In genomic region chr12:110667466-110668077, GRCm38 (mm10) we compare ENCODE assay signal across 20 mouse cellular contexts. TPM values are rescaled to one million over a fixed set of nuclear protein-coding genes. Genes with fewer than 3 reads are reported as not detected.
DNase-seq lines count a peak whose midpoint lies in the region; ATAC-seq and TF ChIP-seq lines count a peak whose summit lies in the region.
"Had no signal": no experiment of that assay in that cellular context is flagged by ENCODE, and none has a peak within 500 bp of the region (broad histone marks: within the 10 kb centered on the region; RNA-seq: fewer than 3 reads in every experiment).

No protein-coding gene starts in this region.

- H3K4me1 ChIP-seq in kidney, embryonic 15.5 days: no peaks in the 10 kb centered on the region
- H3K4me1 ChIP-seq in stomach, postnatal 0 days (replicated peaks; ENCODE audit: control insufficient read depth, insufficient read depth): no peaks in the 10 kb centered on the region
- H3K4me1 ChIP-seq: hindbrain, embryonic 15.5 days; liver, embryonic 12.5 days had no signal

- no peak overlapping the region for H3K4me3 ChIP-seq in kidney, embryonic 15.5 days (replicated peaks)
- no peak overlapping the region for H3K4me3 ChIP-seq in stomach, postnatal 0 days (ENCODE audit: low read depth, low read length)
- H3K4me3 ChIP-seq: hindbrain, embryonic 15.5 days; liver, embryonic 12.5 days had no signal

- no peaks in the 10 kb centered on the region for H3K27me3 ChIP-seq in kidney, embryonic 15.5 days
- H3K27me3 ChIP-seq in stomach, postnatal 0 days (ENCODE audit: control insufficient read depth, insufficient read depth, low read length): no peaks in the 10 kb centered on the region
- H3K27me3 ChIP-seq: hindbrain, embryonic 15.5 days; liver, embryonic 12.5 days had no signal

- no peak overlapping the region for H3K27ac ChIP-seq in kidney, embryonic 15.5 days
- H3K27ac ChIP-seq in stomach, postnatal 0 days (replicated peaks): no peak overlapping the region
- H3K27ac ChIP-seq: hindbrain, embryonic 15.5 days; liver, embryonic 12.5 days had no signal

- WGBS in kidney, embryonic 15.5 days: 86% methylated on average over 13 of the region's 13 CpGs
- WGBS in stomach, postnatal 0 days: 81% methylated on average over 13 of the region's 13 CpGs

- TF ChIP-seq EP300 in stomach, postnatal 0 days (optimal IDR thresholded peaks at IDR 0.05): no peak

- H3K9me3 ChIP-seq in kidney, embryonic 15.5 days (replicated peaks): no peaks in the 10 kb centered on the region
- no peaks in the 10 kb centered on the region for H3K9me3 ChIP-seq in stomach, postnatal 0 days (ENCODE audit: control insufficient read depth, low read length)
- H3K9me3 ChIP-seq: hindbrain, embryonic 15.5 days; liver, embryonic 12.5 days had no signal

- no peak overlapping the region for H3K4me2 ChIP-seq in kidney, embryonic 15.5 days
- H3K4me2 ChIP-seq in stomach, postnatal 0 days (replicated peaks; ENCODE audit: low read depth): no peak overlapping the region
- H3K4me2 ChIP-seq: hindbrain, embryonic 15.5 days; liver, embryonic 12.5 days had no signal

- peak; percentile 34 for DNase-seq in gastrocnemius, postnatal 10 days
- DNase-seq in gastrocnemius, adult 8-10 months (ENCODE audit: low spot score in 2 of 2): no peak
- DNase-seq in kidney, adult 11 months: peak; percentile 16
- peak; percentile 69 for DNase-seq in testis, postnatal 10 days (ENCODE audit: low spot score)
- no peak for DNase-seq in testis, postnatal 14 days (ENCODE audit: low spot score)
- DNase-seq in stomach, postnatal 0 days (ENCODE audit: low spot score): no peak
- no peak for DNase-seq in embryo, embryonic 11 days
- DNase-seq: cerebellum, adult 8-10 months; gastrocnemius, postnatal 36 days; right cerebral cortex, postnatal 4 days; thymus, postnatal 25 days had no signal

- no peak for ATAC-seq in kidney, embryonic 15.5 days (replicated peaks; ENCODE audit: low FRiP score)
- no peak for ATAC-seq in stomach, postnatal 0 days (ENCODE audit: low FRiP score, low TSS enrichment)
- ATAC-seq: forebrain, embryonic 16.5 days; liver, embryonic 12.5 days; midbrain, embryonic 16.5 days had no signal

- TF ChIP-seq CTCF in stomach, postnatal 0 days (IDR thresholded peaks at IDR 0.05; ENCODE audit: low read depth): peak; percentile 12; the same call in 1 of the 2 replicates

- peaks cover 77% of the 10 kb centered on the region for H3K36me3 ChIP-seq in kidney, embryonic 15.5 days
- H3K36me3 ChIP-seq in stomach, postnatal 0 days (ENCODE audit: control insufficient read depth, insufficient read depth, low read length): peaks cover 50% of the 10 kb centered on the region

- H3K9ac ChIP-seq in kidney, embryonic 15.5 days: no peak overlapping the region
- H3K9ac ChIP-seq in stomach, postnatal 0 days (ENCODE audit: low read length): no peak overlapping the region
- H3K9ac ChIP-seq: hindbrain, embryonic 15.5 days; liver, embryonic 12.5 days had no signal

RNA-seq across cellular contexts. Expression of gene 1700001K19Rik, which starts 14.8 kb away (rescaled TPM):
- total RNA-seq in gastrocnemius, postnatal 10 days (2021): not detected
- total RNA-seq in gastrocnemius, adult 8-10 months (2022): under 1 TPM in 1 of 4 experiments, not detected in 3; 0.80 TPM
- polyA plus RNA-seq in kidney, embryonic 15.5 days (2015; fragmentation: Nextera tagmentation; extraction: Ambion mirVana): 0.27 TPM in 1 of 2 replicates, not detected in the other
- polyA plus RNA-seq in stomach, postnatal 0 days (2015; fragmentation: Nextera tagmentation; extraction: Ambion mirVana): not detected in 2 replicates
- total RNA-seq: gastrocnemius, postnatal 36 days; left cerebral cortex, postnatal 10 days; MEL had no signal
- polyA plus RNA-seq: large intestine, adult 2 months; liver, embryonic 12.5 days; midbrain, embryonic 16.5 days; neural tube, embryonic 11.5 days had no signal

RNA-seq across cellular contexts. Expression of gene Hsp90aa1, which starts 35.0 kb away (rescaled TPM):
- total RNA-seq in gastrocnemius, postnatal 10 days (2021): 10 to 100 TPM; 63.8 to 80.1 TPM
- 10 to 100 TPM; 30.5 to 74.5 (median 56.1) TPM for total RNA-seq in gastrocnemius, adult 8-10 months (2022)
- 994 and 1,027 TPM in 2 replicates for polyA plus RNA-seq in kidney, embryonic 15.5 days (2015; fragmentation: Nextera tagmentation; extraction: Ambion mirVana)
- polyA plus RNA-seq in stomach, postnatal 0 days (2015; fragmentation: Nextera tagmentation; extraction: Ambion mirVana): 286 and 326 TPM in 2 replicates

Comparison
In these comparisons a context has a peak if more than half of its experiments do, and no peak if none do; other contexts are left out.
1. DNase-seq: peak in gastrocnemius, postnatal 10 days (single experiment), kidney, adult 11 months (single experiment) and testis, postnatal 10 days (single experiment); none in gastrocnemius, adult 8-10 months (0 of 2), testis, postnatal 14 days (single experiment), stomach, postnatal 0 days (single experiment) and embryo, embryonic 11 days (single experiment).